Mouse (Mus musculus): ENCODE results near the gene Ticrr. TPM values are rescaled to one million over a fixed set of nuclear protein-coding genes. Genes with fewer than 3 reads are reported as not detected.

Ticrr gene
- total and polyA plus RNA-seq, 2 experiments = under 0.01 to 0.04 TPM

DNA sequence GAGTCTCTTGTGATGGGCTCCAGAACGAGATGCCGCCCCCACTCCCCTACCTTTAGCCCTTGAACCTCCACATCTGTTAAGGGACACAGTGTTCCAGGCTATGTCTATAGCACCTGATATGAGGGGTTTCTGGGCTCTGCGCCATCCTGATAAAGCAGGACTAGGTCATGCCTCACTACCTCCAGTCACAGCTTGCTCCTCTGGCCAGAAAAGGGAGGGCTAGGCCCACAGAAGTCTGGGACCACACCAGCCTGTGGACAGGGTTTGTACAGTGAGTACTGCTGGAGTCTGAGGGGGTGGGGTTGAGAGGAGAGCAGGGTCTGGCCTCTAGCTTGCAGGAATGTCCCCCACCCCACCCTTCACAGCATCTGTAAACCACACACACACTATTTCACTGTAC lies 12.8 kb upstream of the Ticrr start:
- Histone ChIP-seq H3K4me1 (ENCODE audit: control insufficient read depth, insufficient read depth, low read length) (no peaks in the 10 kb centered on the region), H3K27me3 (ENCODE audit: control insufficient read depth, insufficient read depth, low read length) (no peaks in the 10 kb centered on the region), H3K79me2 (ENCODE audit: control insufficient read depth, insufficient read depth, low read length) (no peaks in the 10 kb centered on the region), H3K36me3 (ENCODE audit: control insufficient read depth, insufficient read depth, low read length) (no peaks in the 10 kb centered on the region), H3K9ac (ENCODE audit: low read depth, low read length) (no peak overlapping the region), H3K4me3 (ENCODE audit: insufficient read depth, low read depth, low read length) (no peak overlapping the region), H3K27ac (replicated peaks; ENCODE audit: insufficient read depth, low read depth, low read length) (no peak overlapping the region)
- no peak for DNase-seq (ENCODE audit: extremely low read depth, low read depth, low spot score)
- 87% methylated on average over 3 of the region's 3 CpGs for WGBS
- TF ChIP-seq POLR2A (IDR thresholded peaks at IDR 0.05; ENCODE audit: extremely low read depth, insufficient read depth, low read length) = no peak
- no peak for TF ChIP-seq CTCF (IDR thresholded peaks at IDR 0.05; ENCODE audit: low read depth, low read length)

DNA sequence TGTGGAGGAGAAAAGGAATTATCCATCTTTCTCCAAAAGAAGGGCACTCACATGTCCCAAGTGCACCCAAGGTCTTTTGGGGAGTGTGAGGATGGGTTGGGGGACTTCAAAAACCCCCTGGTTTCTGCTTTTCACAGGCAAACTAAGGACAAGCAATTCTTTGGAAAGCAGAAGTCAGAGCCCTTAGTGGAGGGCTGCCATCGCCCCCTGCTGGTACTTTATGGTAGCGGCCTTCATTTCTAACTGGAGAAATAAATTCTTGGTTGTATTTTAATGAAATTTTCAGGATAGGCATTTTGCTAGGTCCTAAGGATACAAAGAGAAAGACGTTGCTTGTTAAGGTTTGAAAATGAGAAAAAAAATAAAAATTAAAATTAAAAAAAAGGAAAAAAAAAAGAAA lies 11.0 kb upstream of the Ticrr start:
- no peaks in the 10 kb centered on the region for H3K4me1 ChIP-seq (ENCODE audit: control insufficient read depth, insufficient read depth, low read length)
- H3K27me3 ChIP-seq (ENCODE audit: control insufficient read depth, insufficient read depth, low read length) = no peaks in the 10 kb centered on the region
- H3K27ac ChIP-seq (replicated peaks; ENCODE audit: insufficient read depth, low read depth, low read length) = no peak overlapping the region
- 4% methylated on average over 3 of the region's 3 CpGs for WGBS
- H3K36me3 ChIP-seq (ENCODE audit: control insufficient read depth, insufficient read depth, low read length) = no peaks in the 10 kb centered on the region
- H3K4me3 ChIP-seq (ENCODE audit: insufficient read depth, low read depth, low read length) = no peak overlapping the region
- H3K9ac ChIP-seq (ENCODE audit: low read depth, low read length) = no peak overlapping the region
- TF ChIP-seq CTCF (IDR thresholded peaks at IDR 0.05; ENCODE audit: low read depth, low read length) (peak; percentile 63; the same call in 1 of the 2 replicates), POLR2A (IDR thresholded peaks at IDR 0.05; ENCODE audit: extremely low read depth, insufficient read depth, low read length) (no peak)
- peak; percentile 7 for DNase-seq (ENCODE audit: extremely low read depth, low read depth, low spot score)
- H3K79me2 ChIP-seq (ENCODE audit: control insufficient read depth, insufficient read depth, low read length) = no peaks in the 10 kb centered on the region

DNA sequence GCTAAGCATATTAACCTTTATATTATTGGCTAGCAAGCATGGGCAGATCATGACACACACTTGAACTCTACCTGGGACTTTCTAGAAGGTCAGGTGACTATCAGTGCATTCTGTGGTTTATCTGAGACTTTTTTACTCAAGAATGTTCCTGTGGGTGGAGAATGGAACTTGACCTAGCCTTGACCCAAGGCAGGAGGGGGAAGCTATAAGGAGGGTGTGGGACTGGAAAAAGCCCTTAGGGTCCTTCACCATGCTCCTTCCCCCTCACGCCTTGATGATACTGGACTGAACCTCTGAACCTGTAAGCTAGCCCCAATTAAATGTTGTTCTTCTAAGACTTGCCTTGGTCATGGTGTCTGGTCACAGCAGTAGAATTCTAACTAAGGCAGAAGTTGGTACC lies 5.8 kb upstream of the Ticrr start:
- no peak overlapping the region for H3K27ac ChIP-seq (replicated peaks; ENCODE audit: insufficient read depth, low read depth, low read length)
- TF ChIP-seq POLR2A (IDR thresholded peaks at IDR 0.05; ENCODE audit: extremely low read depth, insufficient read depth, low read length) = no peak
- TF ChIP-seq CTCF (IDR thresholded peaks at IDR 0.05; ENCODE audit: low read depth, low read length) = no peak
- no peak for DNase-seq (ENCODE audit: extremely low read depth, low read depth, low spot score)
- H3K79me2 ChIP-seq (ENCODE audit: control insufficient read depth, insufficient read depth, low read length) = no peaks in the 10 kb centered on the region
- no peaks in the 10 kb centered on the region for H3K36me3 ChIP-seq (ENCODE audit: control insufficient read depth, insufficient read depth, low read length)
- no peak overlapping the region for H3K9ac ChIP-seq (ENCODE audit: low read depth, low read length)
- WGBS = 85% methylated on average over 1 of the region's 1 CpGs
- no peaks in the 10 kb centered on the region for H3K4me1 ChIP-seq (ENCODE audit: control insufficient read depth, insufficient read depth, low read length)
- H3K4me3 ChIP-seq (ENCODE audit: insufficient read depth, low read depth, low read length) = no peak overlapping the region
- H3K27me3 ChIP-seq (ENCODE audit: control insufficient read depth, insufficient read depth, low read length) = no peaks in the 10 kb centered on the region

DNA sequence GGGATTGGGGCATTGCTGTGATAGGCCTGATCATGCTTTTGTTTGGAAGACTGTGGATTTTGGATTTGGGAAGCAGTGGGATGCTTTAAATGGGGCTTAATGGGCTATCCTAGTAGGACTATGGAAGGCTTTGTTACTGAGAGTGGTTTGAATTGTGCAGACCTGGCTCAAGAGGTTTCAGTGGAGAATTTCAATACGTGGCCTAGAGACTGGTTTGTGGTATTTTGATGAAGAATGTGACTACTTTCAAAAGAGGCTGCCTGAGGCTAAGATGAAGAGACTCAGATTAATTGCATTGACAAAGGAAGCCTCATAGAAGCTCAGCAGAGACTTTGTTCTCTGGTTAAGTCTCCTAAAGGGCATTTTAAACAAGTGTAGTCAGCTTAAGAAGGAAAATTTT lies 5.4 kb upstream of the Ticrr start:
- TF ChIP-seq POLR2A (IDR thresholded peaks at IDR 0.05; ENCODE audit: extremely low read depth, insufficient read depth, low read length) = no peak
- no peak for TF ChIP-seq CTCF (IDR thresholded peaks at IDR 0.05; ENCODE audit: low read depth, low read length)
- H3K4me3 ChIP-seq (ENCODE audit: insufficient read depth, low read depth, low read length) = no peak overlapping the region
- H3K79me2 ChIP-seq (ENCODE audit: control insufficient read depth, insufficient read depth, low read length) = no peaks in the 10 kb centered on the region
- no peaks in the 10 kb centered on the region for H3K27me3 ChIP-seq (ENCODE audit: control insufficient read depth, insufficient read depth, low read length)
- H3K9ac ChIP-seq (ENCODE audit: low read depth, low read length) = no peak overlapping the region
- WGBS = 64% methylated on average over 1 of the region's 1 CpGs
- H3K36me3 ChIP-seq (ENCODE audit: control insufficient read depth, insufficient read depth, low read length) = no peaks in the 10 kb centered on the region
- no peak for DNase-seq (ENCODE audit: extremely low read depth, low read depth, low spot score)
- no peak overlapping the region for H3K27ac ChIP-seq (replicated peaks; ENCODE audit: insufficient read depth, low read depth, low read length)
- peaks cover 2% of the 10 kb centered on the region; the same call in 1 of the 2 replicates for H3K4me1 ChIP-seq (ENCODE audit: control insufficient read depth, insufficient read depth, low read length)

DNA sequence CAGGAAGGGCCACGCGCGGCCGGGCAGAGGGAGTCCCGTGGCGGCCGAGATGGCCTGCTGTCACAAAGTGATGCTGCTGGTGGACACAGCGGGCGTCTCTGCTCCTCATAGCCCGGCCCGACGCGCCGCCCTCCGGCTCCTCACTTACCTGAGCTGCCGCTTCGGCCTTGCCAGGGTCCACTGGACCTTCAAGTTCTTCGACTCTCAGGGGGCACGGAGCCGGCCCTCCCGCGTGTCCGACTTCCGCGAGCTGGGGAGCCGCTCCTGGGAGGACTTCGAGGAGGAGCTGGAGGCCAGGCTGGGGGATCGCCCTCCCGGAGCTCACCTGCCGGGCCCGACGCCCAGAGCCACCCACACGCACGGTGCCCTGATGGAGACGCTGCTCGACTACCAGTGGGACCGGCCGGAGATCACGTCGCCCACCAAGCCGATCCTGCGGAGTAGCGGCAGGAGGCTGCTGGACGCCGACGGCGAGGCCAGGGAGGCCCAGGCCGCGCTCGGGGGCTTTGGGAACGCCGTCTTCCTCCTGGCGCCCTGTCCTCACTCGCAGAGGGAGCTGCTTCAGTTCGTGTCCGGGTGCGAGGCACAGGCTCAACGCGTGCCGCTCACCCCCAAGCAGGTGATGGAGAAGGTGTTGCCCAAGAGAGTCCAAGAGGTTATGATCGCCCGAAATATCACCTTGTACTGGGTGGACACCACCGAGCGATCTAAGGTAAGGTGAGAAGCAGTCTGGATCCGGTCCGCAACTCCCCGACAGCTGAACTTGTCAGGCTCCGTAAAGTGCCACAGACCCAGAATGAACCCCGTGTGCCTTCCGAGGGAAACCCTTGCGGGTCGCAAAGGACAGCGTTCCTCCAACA lies 525 bp downstream of the Ticrr start:
- Histone ChIP-seq H3K27me3 (ENCODE audit: control insufficient read depth, insufficient read depth, low read length) (peaks cover 7% of the 10 kb centered on the region), H3K9ac (ENCODE audit: low read depth, low read length) (peak overlapping the region; percentile 47; the same call in 1 of the 2 replicates), H3K79me2 (ENCODE audit: control insufficient read depth, insufficient read depth, low read length) (peaks cover 3% of the 10 kb centered on the region; the same call in 1 of the 2 replicates), H3K27ac (replicated peaks; ENCODE audit: insufficient read depth, low read depth, low read length) (no peak overlapping the region), H3K36me3 (ENCODE audit: control insufficient read depth, insufficient read depth, low read length) (no peaks in the 10 kb centered on the region), H3K4me3 (ENCODE audit: insufficient read depth, low read depth, low read length) (peak overlapping the region; percentile 70), H3K4me1 (ENCODE audit: control insufficient read depth, insufficient read depth, low read length) (peaks cover 6% of the 10 kb centered on the region)
- 2% methylated on average over 73 of the region's 73 CpGs for WGBS
- no peak for TF ChIP-seq CTCF (IDR thresholded peaks at IDR 0.05; ENCODE audit: low read depth, low read length)
- DNase-seq (ENCODE audit: extremely low read depth, low read depth, low spot score) = no peak

DNA sequence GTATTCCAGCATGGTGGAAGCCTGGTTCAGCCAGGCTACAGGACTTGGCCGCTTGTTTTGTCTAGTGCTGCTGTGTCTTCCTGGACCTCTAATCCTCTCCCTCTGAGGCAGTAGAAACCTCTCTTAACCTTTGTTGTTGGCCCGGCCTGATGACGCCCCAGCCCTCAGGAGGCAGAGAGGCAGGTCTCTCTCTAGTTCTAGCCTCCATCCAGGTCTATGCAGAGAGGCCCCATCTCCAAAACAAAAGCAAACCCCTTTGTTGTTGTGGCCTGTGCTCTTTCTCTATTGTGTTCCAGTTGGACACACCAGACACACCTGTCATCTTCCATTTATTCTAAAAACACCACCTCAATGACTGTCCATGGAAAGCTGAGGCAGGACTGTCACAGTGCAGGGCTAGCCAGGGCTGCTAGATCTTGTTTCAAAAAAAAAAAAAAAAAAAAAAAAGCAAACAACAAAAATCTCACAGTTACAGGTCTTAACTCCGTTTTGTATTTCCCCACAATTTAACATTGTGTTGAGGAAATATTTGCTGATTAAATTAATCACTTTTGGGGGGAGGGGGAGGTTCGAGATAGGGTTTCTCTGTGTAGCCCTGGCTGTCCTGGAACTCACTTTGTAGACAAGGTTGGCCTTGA lies 1.4 kb downstream of the Ticrr start:
- Histone ChIP-seq H3K4me1 (ENCODE audit: control insufficient read depth, insufficient read depth, low read length) (peaks cover 6% of the 10 kb centered on the region), H3K9ac (ENCODE audit: low read depth, low read length) (no peak overlapping the region), H3K27me3 (ENCODE audit: control insufficient read depth, insufficient read depth, low read length) (peaks cover 7% of the 10 kb centered on the region), H3K36me3 (ENCODE audit: control insufficient read depth, insufficient read depth, low read length) (no peaks in the 10 kb centered on the region), H3K79me2 (ENCODE audit: control insufficient read depth, insufficient read depth, low read length) (peaks cover 3% of the 10 kb centered on the region; the same call in 1 of the 2 replicates), H3K4me3 (ENCODE audit: insufficient read depth, low read depth, low read length) (no peak overlapping the region), H3K27ac (replicated peaks; ENCODE audit: insufficient read depth, low read depth, low read length) (no peak overlapping the region)
- DNase-seq (ENCODE audit: extremely low read depth, low read depth, low spot score) = no peak
- WGBS = 43% methylated on average over 5 of the region's 5 CpGs
- TF ChIP-seq CTCF (IDR thresholded peaks at IDR 0.05; ENCODE audit: low read depth, low read length) (no peak), POLR2A (IDR thresholded peaks at IDR 0.05; ENCODE audit: extremely low read depth, insufficient read depth, low read length) (no peak)

Data from liver, adult 2 months (tissue).